Mouse (Mus musculus): ENCODE results near the gene Slc18a2.

- TF ChIP-seq CTCF (IDR thresholded peaks at IDR 0.05; ENCODE audit: low read depth) (no peak; the same call in 1 of the 2 replicates), EP300 (optimal IDR thresholded peaks at IDR 0.05) (no peak)
These were observed 6.8 kb downstream of the Slc18a2 start for GRCm38 (mm10) chr19:59267417-59267963.
